Mouse (Mus musculus) brain, adult 2 months (tissue): ENCODE data around the gene Lkaaear1.
A peak's percentile ranks its signal among the peaks of the same experiment; 100 is the strongest.

Experiments used
- DNase-seq: peaks from one replicate; pipeline ENCODE4 v3.0.0; 2011; ENCODE audit warnings: low read depth, low spot score

The Lkaaear1 gene

DNA sequence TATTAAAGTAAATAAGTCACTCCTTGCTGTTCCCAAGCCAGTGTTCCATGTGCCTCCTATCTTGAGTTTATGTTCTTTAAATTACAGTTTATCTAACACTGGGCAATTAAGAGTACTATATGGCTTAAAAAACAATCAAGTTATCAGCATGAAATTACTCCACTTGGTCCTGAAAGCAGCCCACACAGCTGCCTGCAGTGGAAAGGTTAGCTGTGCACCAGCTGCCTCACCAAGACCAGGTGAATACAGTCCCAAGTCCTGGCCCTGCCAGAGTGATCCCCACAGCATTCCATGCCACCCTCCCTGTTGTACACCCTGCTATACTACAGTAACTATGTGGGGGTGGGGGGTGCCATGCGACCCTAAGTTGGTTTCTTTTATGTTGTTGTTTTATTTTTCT, 44.7 kb downstream of the Lkaaear1 start:
- DNase-seq = no peak

DNA sequence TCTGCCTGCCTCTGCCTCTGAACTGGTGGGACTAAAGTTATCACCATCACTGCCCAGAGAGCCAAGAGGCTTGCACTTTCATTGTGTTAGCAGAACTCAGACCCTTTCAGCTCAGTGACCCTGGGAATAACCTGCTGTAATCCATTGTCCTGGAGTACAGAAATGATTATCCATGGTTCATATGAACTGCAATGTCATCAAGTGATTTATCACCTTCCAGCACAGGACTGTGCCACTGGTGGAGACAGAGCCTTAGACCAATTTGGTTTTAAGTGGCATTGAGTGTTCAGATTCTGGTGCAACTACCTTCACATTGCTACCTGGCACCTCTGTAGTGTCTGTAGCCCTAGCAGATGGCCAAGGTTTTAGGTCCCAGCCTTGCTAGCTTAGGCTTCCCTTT, 45.2 kb downstream of the Lkaaear1 start:
- DNase-seq = no peak

DNA sequence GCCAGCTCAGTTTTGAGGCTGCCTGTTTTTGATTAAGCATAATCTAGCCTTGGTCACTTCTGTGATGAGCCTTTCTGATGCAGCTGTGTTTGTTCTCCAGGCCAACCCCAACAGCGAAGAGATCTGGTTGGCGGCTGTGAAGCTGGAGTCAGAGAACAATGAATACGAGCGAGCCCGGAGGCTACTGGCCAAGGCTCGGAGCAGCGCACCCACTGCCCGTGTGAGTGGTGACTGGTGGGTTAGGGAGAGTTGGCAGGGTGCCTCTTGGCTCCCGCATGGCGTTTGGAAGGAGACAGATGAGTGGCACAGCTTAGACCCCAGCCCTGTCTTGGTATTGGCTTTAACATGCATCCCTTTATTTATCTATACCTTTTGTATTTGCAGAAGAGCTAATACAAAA, 49.3 kb downstream of the Lkaaear1 start:
- peak; percentile 55 for DNase-seq
